Mouse (Mus musculus) megakaryocyte, embryonic 14.5 days (primary cell): ENCODE results near the gene Kiz.

Experiments
- FLI1 ChIP-seq: IDR thresholded peaks from 2 replicates; pipeline ENCODE4 v1.6.1; 2012; ENCODE audit warnings: low read length, inconsistent platforms, mixed read lengths
- GATA1 ChIP-seq: IDR thresholded peaks from 3 replicates; pipeline ENCODE4 v1.6.1; 2012; ENCODE audit warnings: mixed read lengths, low read length, inconsistent platforms, borderline replicate concordance

DNA sequence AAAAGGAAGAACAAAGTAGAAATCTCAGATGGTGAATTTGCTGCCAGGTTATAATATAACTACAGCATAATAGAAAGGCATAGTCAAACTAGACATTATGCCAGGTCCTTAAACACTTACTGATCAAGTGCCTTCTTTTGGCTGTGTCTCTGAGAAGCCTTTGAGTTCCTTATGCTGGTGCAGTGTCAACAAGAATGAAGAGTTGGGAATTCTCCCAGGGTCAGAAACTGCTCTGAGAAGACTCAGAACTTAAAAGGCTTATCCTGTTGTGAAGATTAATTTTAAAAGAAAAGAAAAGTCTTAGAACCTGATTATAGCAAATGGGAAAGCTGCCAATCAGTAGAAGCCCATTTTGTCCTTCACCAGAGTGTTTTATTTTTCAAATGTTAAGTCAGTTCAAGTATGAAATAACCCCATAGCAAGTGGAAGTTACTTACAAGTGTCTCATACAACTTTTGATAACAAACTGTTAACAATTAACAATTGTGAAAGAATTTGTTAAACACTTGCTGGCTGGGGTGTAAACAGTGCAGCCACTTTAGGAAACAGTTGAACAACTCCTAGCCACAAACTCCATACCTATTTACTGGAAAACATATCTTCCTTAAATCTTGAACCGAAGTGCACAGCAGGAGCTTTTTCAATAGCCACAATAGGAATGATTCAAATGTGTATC lies 21.9 kb downstream of the Kiz start:
- TF ChIP-seq GATA1 (no peak), FLI1 (no peak)
